Mouse (Mus musculus) bone marrow, adult 2 months (tissue): ENCODE results near the gene Lsp1.

Experiments
- CTCF ChIP-seq: fragments of 200-500 bp; IDR thresholded peaks from 2 replicates; pipeline ENCODE4 v1.5.1; 2011; ENCODE audit warnings: low read length, control low read depth; ENCODE audit not compliant: control insufficient read depth, insufficient read depth
- POLR2A ChIP-seq: fragments of 200-500 bp; IDR thresholded peaks from 2 replicates; pipeline ENCODE4 v1.6.1; 2011; ENCODE audit warnings: low read depth, mild to moderate bottlenecking, control low read depth, low read length, borderline replicate concordance; ENCODE audit not compliant: control insufficient read depth

- TF ChIP-seq CTCF (no peak), POLR2A (no peak)
Observed at GRCm38 (mm10) chr7:142461446-142461845, 837 bp downstream of the Lsp1 start.
